Mouse (Mus musculus) thymus, postnatal 25 days (tissue): ENCODE data around the gene Nolc1.
A peak's percentile ranks its signal among the peaks of the same experiment; 100 is the strongest.

ENCODE experiments used
- DNase-seq: peaks from one replicate; pipeline ENCODE4 v3.0.0; 2022

Nolc1 gene

GRCm38 (mm10) chr19:46042476-46043011 lies 33.1 kb upstream of the Nolc1 start:
- peak; percentile 67 for DNase-seq

- no peak for DNase-seq
These were observed 32.3 kb upstream of the Nolc1 start for GRCm38 (mm10) chr19:46043380-46043779.

GRCm38 (mm10) chr19:46044271-46044992 lies 31.2 kb upstream of the Nolc1 start, which contains the start of gene Pprc1:
Pprc1 (plus strand) TSS chr19:46044886.
- peak; percentile 30 for DNase-seq

DNA sequence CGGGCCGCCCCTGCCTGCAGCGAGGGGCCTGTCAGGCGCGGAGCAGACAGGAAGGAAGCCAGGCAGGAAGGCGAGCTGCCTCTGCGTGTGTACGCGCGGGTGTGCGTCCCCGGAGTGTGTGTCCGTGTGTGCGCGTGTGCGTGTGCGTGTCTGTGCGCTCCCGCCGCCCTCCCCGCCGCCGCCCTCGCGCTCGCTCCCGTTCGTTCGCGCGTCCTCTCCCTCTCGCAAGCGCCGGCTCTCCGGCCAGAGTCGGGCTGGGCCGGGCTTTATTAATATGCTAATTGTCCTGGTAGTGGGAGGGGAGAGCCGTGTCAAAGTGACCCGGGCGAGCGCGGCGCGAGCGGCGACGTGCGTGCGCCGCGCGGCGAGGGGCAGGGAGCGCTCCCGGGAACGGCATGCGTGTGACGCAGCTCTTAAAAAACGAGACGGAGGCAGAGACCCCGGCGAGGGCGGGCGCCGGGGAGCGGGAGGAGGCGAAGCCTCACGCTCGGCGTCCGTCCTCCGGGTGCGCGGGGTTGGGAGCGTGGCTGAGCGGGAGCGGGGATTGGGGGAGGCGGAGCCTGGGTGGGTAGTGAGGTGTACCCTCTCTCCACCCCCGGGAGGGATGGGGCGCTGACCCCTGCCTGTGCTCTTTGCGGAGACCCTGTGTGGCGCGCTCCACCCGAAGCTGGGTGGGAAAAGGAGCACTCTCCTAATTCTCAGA lies 30.5 kb upstream of the Nolc1 start, which contains the start of gene Ldb1:
Gene Ldb1 (minus strand): TSS at position 222 of the 703 bp plus-strand sequence.
- DNase-seq = peak; percentile 75

DNA sequence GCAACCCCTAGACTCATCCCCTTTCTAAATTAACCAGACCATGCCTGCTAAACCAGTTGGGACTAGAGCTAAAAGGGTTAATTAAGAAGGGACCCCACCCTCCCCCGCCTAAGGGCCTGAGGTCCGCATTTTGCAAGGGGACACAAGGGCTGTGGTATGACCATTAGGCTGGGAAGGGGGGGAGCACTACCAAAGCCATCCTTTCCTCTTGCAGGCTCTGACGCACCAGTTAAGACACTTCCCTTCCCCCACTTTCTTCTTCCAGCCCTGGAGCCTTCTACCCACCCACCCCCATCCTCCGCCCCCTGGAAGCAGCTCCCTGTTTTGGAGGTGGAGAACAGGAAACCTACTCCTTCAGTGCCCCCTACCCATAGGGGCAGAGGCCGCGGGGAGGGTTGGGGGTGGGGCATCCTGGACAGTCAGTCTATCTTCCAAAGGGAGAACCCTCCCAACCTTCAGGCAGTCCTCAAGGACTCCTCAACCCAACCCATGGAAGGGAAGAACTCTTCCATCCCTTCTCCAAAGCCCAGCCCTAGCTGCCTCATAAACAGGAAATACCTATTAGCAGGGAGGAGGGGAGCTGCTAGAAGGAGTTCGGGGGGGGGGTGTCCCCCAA lies 29.9 kb upstream of the Nolc1 start:
- no peak for DNase-seq

GRCm38 (mm10) chr19:46046621-46047025 lies 29.0 kb upstream of the Nolc1 start:
- DNase-seq = no peak

DNA sequence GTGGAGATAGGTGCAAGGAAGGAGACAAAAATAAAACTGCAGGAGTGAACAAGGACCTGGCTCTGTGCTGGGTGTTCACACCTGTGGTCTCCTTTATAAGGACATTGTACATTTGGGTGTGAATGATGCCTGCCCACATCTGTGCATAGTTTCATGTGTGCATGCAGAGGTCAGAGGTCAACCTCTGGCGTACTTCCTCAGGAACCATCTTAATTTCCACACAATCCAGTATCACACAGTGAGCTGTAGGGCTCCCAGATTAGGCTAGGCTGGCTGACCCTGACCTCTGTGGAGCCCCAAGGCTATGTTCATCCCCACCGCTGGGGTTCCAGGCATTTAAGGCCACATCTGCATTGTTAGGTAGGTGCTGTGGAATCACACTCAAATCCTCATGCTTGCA lies 28.2 kb upstream of the Nolc1 start:
- DNase-seq = no peak

- DNase-seq = no peak
These were observed 26.5 kb upstream of the Nolc1 start for GRCm38 (mm10) chr19:46049129-46049528.

DNA sequence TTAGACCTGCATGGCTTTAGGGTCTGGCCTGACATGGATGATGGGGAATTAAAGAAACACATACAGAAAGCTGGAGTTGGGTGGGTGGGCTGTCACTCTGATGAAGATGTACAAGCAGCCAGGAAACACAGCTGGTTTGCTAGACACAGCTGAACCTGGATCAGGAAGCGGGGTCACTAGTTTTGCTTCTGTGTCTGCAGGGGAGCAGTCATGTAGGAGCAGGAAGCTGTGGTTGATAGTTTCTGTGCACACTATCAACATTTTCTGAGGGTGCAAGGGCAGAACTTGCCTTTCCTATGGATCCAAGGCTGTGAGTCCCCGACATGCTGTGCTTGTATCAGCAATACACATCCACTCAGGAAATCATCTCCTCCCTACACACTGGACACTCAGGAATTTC lies 25.2 kb upstream of the Nolc1 start:
- peak; percentile 60 for DNase-seq

GRCm38 (mm10) chr19:46055752-46056387 lies 19.8 kb upstream of the Nolc1 start:
- no peak for DNase-seq

DNA sequence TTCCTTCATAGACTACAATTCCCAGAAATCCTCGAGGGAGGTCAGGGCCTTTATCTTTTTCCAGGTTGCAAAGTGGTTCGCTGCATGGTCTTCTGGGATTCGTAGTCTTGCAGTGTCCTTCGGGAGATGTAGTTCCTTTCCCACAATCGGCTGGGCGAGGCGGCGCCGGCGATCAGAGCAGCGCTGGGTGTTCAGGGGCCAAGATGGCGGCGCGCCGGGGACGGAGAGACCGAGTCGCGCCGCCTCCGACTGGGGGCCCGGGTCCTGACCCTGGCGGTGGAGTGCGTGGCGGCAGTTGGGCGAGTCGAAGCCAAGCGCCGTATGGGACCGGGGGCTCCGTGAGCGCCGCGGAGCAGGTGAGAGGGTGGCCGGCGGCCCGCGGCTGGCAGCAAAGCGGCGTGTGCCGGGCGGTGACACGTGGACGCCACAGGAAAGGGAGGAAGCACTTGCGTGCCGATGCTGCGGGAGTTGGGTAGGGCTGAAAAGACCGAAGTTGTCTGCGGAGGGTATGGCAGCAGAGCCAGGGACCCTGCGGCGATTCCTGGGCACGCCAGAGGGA lies 19.2 kb upstream of the Nolc1 start:
- peak; percentile 91 for DNase-seq

DNA sequence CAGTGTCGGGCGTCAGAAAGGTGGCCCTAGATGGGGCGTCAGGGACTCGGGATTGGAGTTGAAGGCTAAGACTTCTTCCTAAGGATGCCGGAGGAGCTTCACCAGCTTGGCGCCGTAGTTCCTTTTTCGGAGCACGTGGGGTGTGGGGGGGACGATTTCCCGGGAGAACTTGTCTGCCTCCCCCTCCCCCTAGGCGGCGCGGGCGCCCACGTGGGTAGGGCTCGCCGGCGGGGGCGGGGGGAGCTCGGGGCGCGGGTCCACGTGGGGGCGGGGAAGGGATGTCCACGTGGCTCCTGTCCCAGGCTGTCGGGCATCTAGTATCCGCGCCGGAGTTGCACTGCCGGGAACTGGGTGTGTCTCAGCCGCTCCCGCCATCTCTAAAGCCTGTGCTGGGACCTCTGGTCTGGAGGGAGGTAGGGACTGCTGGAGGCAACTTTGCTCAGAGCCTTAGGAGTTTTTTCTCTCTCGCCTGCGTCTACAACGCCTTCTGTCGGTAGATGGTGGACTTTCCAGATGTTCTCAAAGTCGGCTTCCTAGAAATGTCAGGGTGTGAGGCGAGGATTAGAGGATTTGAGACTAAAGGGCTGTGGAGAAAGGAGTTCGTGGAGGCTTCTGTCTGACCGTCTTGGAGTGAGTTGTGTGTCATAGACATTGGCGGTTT lies 18.6 kb upstream of the Nolc1 start:
- DNase-seq = peak; percentile 76

- DNase-seq = no peak
These were observed 17.2 kb upstream of the Nolc1 start for GRCm38 (mm10) chr19:46058466-46058865.

DNA sequence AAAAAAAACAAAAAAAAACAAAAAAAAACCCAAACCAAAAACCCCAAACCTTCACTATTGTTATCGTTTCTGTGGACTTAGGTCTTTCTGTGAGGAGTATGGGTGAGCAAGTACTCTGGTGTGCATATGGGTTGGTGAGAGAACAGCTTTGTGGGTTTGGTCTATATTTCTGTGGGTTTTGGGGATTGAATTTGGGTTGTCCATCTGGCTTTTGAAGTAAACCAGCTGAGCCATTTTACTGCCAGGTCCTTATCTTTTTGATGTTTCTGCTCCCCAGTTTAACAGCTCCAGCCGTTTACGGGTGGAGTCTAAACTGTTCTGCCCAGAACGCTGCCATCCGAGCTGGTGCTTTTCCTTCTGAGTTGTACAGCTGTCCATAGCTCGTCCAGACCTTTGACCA lies 14.8 kb upstream of the Nolc1 start:
- DNase-seq = no peak

DNA sequence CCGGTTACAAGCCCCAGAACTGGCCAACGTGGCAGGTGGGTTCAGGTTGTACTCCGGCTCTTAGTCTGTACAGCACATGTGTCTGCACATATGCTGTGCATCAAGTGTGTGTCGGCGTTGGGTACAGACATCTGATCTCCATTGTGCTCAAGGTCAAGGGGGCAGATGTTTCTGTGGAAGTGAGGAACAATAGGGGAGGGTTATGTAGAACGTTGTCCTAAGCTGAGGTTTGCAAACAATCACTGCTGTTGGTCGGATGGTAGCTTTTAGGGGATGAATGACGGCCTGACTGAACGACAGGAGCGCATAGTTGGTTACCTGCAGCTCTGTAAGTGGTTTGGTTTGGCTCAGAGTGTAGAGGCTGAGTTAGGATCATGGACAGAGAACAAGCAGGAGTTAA lies 7.6 kb upstream of the Nolc1 start:
- DNase-seq = no peak

- DNase-seq = no peak
These were observed 2.4 kb upstream of the Nolc1 start for GRCm38 (mm10) chr19:46073285-46073684.

GRCm38 (mm10) chr19:46074266-46074665 lies 1.4 kb upstream of the Nolc1 start:
- no peak for DNase-seq

GRCm38 (mm10) chr19:46078535-46078934 lies 2.9 kb downstream of the Nolc1 start:
- no peak for DNase-seq

DNA sequence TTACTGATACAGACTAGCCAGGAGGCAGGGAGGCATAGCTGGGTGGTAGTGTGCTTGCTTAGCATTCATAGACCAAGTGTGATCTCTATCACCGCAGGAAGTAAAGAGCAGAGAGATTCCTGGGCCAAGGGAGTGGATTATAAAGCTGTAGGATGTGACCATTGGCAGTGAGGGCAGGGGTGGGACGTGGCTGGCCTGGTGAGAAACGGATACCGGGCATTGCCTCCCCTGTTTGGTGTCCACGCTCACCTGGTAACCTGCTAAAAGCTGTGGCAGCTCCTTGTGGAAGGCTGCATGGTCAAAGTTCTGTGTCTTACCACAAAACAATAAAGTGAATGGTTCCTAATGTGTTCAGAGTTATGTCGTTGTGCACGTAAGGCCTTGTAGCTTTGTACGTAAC lies 9.5 kb downstream of the Nolc1 start:
- DNase-seq = no peak

GRCm38 (mm10) chr19:46086337-46086736 lies 10.7 kb downstream of the Nolc1 start:
- peak; percentile 48 for DNase-seq

- no peak for DNase-seq
These were observed 12.2 kb downstream of the Nolc1 start for GRCm38 (mm10) chr19:46087871-46088270.

DNA sequence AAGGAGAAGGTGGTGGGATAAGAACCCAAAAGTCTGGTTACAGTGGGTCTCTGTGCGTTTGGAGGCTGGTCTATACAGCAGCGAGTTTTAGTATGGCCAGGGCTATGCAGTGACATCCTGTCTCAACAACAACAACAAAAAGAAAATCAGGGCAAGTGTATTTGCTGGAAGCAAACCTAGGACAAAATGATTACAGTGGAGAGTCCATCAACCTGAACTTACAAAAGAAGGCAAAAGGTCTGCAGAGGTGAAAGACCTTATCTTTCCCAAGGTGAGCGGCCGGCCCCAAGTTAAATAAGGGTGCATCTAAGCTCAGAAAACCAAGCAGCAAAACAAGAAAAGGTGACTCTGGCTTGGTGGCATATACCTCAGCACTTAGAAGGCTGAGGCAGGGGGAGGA lies 16.0 kb downstream of the Nolc1 start:
- no peak for DNase-seq
